Mouse (Mus musculus): Measurements from ENCODE around the gene Sv2c. TPM values are rescaled to one million over a fixed set of nuclear protein-coding genes. Genes with fewer than 3 reads are reported as not detected.

The Sv2c gene
- total RNA-seq, 2 experiments from 2014 or later: 0.11 to 0.35 TPM

GRCm38 (mm10) chr13:95951098-95951894 is 181.1 kb downstream of the Sv2c start:
- DNase-seq: no peak
- intact Hi-C loops (cut with DNase I; ENCODE audit: low total_unique reads): no loop called here

GRCm38 (mm10) chr13:95950434-95951091 is 181.8 kb downstream of the Sv2c start:
- DNase-seq: no peak
- intact Hi-C loops (cut with DNase I; ENCODE audit: low total_unique reads): no loop called here

GRCm38 (mm10) chr13:95949356-95949755 is 183.0 kb downstream of the Sv2c start:
- DNase-seq: no peak
- intact Hi-C loops (cut with DNase I; ENCODE audit: low total_unique reads): no loop called here

- intact Hi-C loops (cut with DNase I; ENCODE audit: low total_unique reads): no loop called here
- DNase-seq: no peak
Measured at GRCm38 (mm10) chr13:95948821-95949220, 183.6 kb downstream of the Sv2c start.

GRCm38 (mm10) chr13:95948394-95948793 is 184.0 kb downstream of the Sv2c start:
- intact Hi-C loops (cut with DNase I; ENCODE audit: low total_unique reads): no loop called here
- no peak for DNase-seq

- DNase-seq: no peak
- intact Hi-C loops (cut with DNase I; ENCODE audit: low total_unique reads): no loop called here
Measured at GRCm38 (mm10) chr13:95945937-95946507, 186.4 kb downstream of the Sv2c start.

DNA sequence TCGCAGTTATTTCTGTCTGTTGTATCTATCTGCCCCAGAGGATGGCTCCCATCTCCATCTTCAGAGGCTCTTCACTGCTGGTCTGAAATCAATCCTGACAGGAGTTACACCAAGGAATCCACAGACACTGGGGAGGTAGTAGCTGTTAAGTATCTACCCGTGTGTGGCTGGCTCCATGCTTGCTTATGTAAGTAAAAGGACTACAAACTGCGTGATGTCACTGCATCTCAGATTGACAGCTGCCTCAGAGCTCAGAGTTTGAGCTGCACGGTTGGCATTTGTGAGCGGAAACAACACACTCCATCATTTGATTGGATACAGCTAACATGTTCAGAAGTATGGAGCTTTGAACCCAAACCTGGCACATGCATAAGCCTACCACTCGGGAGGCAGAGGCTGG is 187.8 kb downstream of the Sv2c start:
- DNase-seq: no peak
- intact Hi-C loops (cut with DNase I; ENCODE audit: low total_unique reads): no loop called here

- no peak for DNase-seq
- intact Hi-C loops (cut with DNase I; ENCODE audit: low total_unique reads): no loop called here
Measured at GRCm38 (mm10) chr13:95943919-95944318, 188.5 kb downstream of the Sv2c start.

DNA sequence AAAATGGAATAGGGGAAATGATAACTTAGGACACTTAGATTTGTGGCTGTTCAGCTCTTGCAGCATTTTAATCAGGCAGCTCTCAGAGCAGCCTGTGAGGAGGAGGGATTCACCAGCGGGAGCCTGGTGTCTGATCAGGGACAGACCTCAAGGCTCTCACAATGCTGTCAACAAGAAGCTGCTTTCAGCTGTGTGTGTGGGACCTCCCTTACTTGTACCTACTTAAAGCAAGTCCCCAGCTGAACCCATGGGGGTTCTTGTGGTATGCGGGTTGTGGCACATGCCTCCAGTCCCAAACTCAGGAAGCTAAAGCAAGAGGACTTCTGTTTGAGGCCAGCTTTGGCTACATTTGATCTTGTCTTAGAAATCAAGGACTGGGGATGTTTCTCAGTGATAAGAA is 189.8 kb downstream of the Sv2c start:
- intact Hi-C loops (cut with DNase I; ENCODE audit: low total_unique reads): no loop called here
- DNase-seq: no peak

DNA sequence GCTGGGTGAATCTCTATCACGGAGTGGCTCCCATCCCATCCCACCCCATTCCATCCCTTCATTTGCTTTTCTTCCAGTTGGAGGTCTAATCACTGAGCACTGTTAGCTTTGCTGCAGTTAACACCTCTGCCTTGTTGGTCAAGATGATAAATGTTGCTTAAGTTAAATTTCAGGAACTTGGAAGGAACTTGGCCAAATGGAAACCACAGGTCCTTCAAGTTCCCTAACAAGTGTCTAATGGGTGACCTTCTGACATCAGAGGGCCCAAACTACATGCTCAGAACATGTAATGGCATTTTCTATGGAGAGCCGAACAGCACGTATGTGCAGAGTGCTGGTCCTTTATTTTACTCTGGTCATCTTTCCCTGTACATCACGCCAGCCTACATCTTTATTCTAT is 190.5 kb downstream of the Sv2c start:
- intact Hi-C loops (cut with DNase I; ENCODE audit: low total_unique reads): no loop called here
- no peak for DNase-seq

GRCm38 (mm10) chr13:95940811-95941210 is 191.6 kb downstream of the Sv2c start:
- intact Hi-C loops (cut with DNase I; ENCODE audit: low total_unique reads): no loop called here
- no peak for DNase-seq

- DNase-seq: no peak
- intact Hi-C loops (cut with DNase I; ENCODE audit: low total_unique reads): no loop called here
Measured at GRCm38 (mm10) chr13:95924201-95924621, 208.2 kb downstream of the Sv2c start.

GRCm38 (mm10) chr13:95922626-95923025 is 209.8 kb downstream of the Sv2c start:
- DNase-seq: no peak
- intact Hi-C loops (cut with DNase I; ENCODE audit: low total_unique reads): no loop called here

DNA sequence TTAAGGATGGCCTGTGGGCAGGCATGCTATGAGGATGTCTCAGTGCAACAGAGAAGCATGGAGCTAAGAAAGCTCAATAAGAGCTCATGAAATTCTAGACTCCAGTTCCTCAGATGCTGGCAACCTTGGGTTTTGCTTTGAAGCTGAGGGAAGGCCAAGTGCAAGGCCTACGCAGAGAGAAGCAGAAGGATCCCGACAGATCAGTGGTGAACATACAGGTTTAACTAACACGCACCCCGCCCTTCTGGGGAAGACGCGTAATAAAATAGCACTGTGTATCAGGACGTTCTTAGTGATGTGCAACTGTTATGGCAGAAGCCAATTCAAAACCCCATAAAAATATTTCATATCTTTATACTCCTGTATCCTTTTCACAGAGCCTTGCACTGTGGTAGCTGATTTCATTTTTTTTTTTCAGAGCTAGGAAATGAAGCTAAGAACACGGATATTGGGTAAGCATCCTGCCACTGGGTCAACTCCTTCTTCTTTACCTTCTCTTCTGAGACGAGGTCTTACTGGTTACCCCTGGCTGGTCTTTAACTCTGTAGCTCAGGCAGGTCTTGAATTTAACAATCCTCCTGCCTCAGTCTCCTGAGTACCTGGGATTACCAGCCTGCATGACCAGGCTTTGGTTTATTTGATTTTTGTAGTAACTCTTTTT is 213.6 kb downstream of the Sv2c start:
- intact Hi-C loops (cut with DNase I; ENCODE audit: low total_unique reads): no loop called here
- no peak for DNase-seq

- intact Hi-C loops (cut with DNase I; ENCODE audit: low total_unique reads): no loop called here
Measured at GRCm38 (mm10) chr13:95913046-95913406, 219.4 kb downstream of the Sv2c start.

GRCm38 (mm10) chr13:95912157-95913045 is 220.0 kb downstream of the Sv2c start:
- DNase-seq: no peak
- intact Hi-C loops (cut with DNase I; ENCODE audit: low total_unique reads): no loop called here

More at GRCm38 (mm10) chr13:95913046-95913406, 219.4 kb downstream of the Sv2c start:
- DNase-seq: no peak

DNA sequence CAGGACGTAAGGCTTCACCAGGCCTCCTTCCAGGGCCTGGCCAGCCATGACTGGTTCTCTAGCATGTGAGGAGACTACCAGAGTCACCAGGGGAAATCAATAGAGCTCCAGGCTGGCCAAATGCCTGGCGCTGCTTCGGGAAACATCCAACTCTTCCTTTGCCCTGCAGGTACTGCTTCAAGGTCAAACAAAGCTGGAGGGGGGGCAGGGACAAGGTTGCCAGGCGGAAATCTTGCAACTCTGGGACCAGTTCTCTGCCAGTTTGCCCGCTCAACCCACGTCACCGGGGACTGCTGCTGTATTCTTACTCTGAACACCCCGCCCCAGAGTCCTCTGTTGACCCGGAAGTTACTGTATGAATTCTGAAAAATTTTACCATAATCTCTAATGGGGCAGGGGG is 222.1 kb downstream of the Sv2c start:
- intact Hi-C loops (cut with DNase I; ENCODE audit: low total_unique reads): no loop called here

DNA sequence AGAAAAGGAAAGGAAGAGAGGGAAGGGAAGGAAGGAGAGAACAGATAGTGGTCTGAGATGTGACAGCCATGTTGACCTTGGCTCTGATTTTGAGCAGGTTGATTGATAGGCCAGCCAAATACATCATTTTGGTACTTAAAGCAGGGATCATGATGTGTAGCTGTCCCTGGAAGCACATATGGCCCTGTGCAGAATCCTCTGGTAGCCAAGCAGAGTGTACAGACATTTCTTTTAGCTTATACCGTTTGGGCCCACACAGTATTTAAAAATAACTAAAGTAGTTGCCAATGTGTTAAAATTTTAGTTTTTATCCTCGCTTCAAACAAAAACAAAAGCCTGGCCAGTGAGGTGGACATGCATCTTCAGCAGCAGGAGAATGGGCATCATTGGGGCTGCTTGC is 223.1 kb downstream of the Sv2c start:
- no peak for DNase-seq
- intact Hi-C loops (cut with DNase I; ENCODE audit: low total_unique reads): no loop called here

More for the DNA sequence above, 222.1 kb downstream of the Sv2c start:
- DNase-seq: no peak

All from gastrocnemius, postnatal 14 days (tissue).